Mouse (Mus musculus): ENCODE data around the gene Zmynd15.

GRCm38 (mm10) chr11:70489684-70490083 is 30.5 kb downstream of the Zmynd15 start:
- TF ChIP-seq POLR2A (IDR thresholded peaks at IDR 0.05; ENCODE audit: insufficient read depth, low read depth, low read length) = no peak
- TF ChIP-seq EP300 (IDR thresholded peaks at IDR 0.05; ENCODE audit: insufficient read depth, low read depth, low read length) = no peak
- TF ChIP-seq CTCF (IDR thresholded peaks at IDR 0.05) = no peak
